Mouse (Mus musculus): ENCODE results near the gene Exoc3l2.

DNA sequence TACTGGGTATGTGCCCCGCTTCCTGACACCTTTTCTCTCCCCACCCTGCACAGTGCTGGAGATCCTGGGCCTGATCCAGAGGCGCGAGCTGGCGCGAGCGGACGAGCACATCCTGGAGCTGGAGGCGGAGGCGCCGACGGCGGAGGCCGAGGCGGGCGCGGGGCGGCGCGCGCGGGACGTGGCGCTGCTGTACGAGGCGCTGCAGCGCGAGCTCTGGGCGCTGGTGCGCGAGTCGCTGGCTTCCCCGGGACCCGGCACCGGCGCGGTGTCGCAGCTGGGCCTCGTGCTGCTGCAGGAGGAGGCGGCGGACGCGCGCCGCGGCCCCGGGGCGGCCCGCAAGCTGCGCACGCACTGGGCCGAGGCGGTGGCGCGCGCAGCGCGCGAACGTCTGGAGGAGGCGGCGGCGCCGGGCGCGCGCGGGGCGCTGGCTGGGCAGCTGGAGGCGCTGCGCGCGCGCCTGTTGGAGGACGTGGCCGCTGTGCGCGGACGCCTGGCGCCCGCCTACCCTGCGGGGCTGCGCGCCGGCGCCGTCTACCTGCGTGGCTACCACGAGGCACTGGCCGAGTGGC, 10.8 kb downstream of the Exoc3l2 start:
- TF ChIP-seq TCF3 (IDR thresholded peaks at IDR 0.05; ENCODE audit: insufficient read length, low read depth) (no peak), POLR2A (IDR thresholded peaks at IDR 0.05; ENCODE audit: insufficient read length, low read depth) (no peak), MYOD1 (IDR thresholded peaks at IDR 0.05; ENCODE audit: control insufficient read depth in 1 of 3, insufficient read length in 2 of 3, low read depth in 2 of 3) (no peak), E2F4 (IDR thresholded peaks at IDR 0.05; ENCODE audit: insufficient read depth) (no peak), MYOG (IDR thresholded peaks at IDR 0.05; ENCODE audit: control insufficient read depth in 1 of 3, insufficient read depth in 1 of 3, insufficient read length in 2 of 3, low read depth in 2 of 3) (no peak), USF1 (IDR thresholded peaks at IDR 0.05; ENCODE audit: low read depth) (no peak)

Measured in myocyte (in vitro differentiated cells).